Mouse (Mus musculus) thymus, postnatal 10 days (tissue): ENCODE data around the gene Apoa2.
A peak's percentile ranks its signal among the peaks of the same experiment; 100 is the strongest.

Experiments used
- DNase-seq, 2 experiments: peaks; one replicate each; pipeline ENCODE4 v3.0.0; 2021; ENCODE audit warnings: low spot score in 2 of 2

The Apoa2 gene

GRCm38 (mm10) chr1:171260316-171260715 lies 35.5 kb downstream of the Apoa2 start:
- no peak for DNase-seq

- DNase-seq: no peak
These were observed 37.8 kb downstream of the Apoa2 start for GRCm38 (mm10) chr1:171262594-171263130.

- DNase-seq: no peak
These were observed 38.3 kb downstream of the Apoa2 start for GRCm38 (mm10) chr1:171263185-171263611.

GRCm38 (mm10) chr1:171263666-171264461 lies 39.0 kb downstream of the Apoa2 start:
- DNase-seq: no peak

- DNase-seq: no peak
These were observed 41.3 kb downstream of the Apoa2 start for GRCm38 (mm10) chr1:171265971-171266744.

GRCm38 (mm10) chr1:171268341-171268740 lies 43.5 kb downstream of the Apoa2 start:
- no peak for DNase-seq

GRCm38 (mm10) chr1:171269848-171270572 lies 45.2 kb downstream of the Apoa2 start, which contains the start of gene B4galt3:
Gene B4galt3 (plus strand): TSS chr1:171270328.
- peak; percentile 96 to 99 for DNase-seq

GRCm38 (mm10) chr1:171270573-171270900 lies 45.7 kb downstream of the Apoa2 start:
- DNase-seq: peak; percentile 35 to 60

GRCm38 (mm10) chr1:171271196-171271595 lies 46.3 kb downstream of the Apoa2 start:
- DNase-seq: no peak

GRCm38 (mm10) chr1:171271622-171272021 lies 46.8 kb downstream of the Apoa2 start:
- no peak for DNase-seq

- no peak for DNase-seq
These were observed 47.2 kb downstream of the Apoa2 start for GRCm38 (mm10) chr1:171272086-171272485.

- no peak for DNase-seq
These were observed 49.3 kb downstream of the Apoa2 start for GRCm38 (mm10) chr1:171274171-171274570.

GRCm38 (mm10) chr1:171275144-171275734 lies 50.4 kb downstream of the Apoa2 start:
- DNase-seq: no peak
